Mouse (Mus musculus) brain, embryonic 14.5 days (tissue): Measurements from ENCODE around the gene Nyap1. TPM values are rescaled to one million over a fixed set of nuclear protein-coding genes. Genes with fewer than 3 reads are reported as not detected.
"Not testable (repeated sequence)": the region's sequence is repeated elsewhere in the genome, so short reads cannot be mapped to it uniquely, and the experiment has no call there.

Source experiments
- DNase-seq: peaks from one replicate; pipeline ENCODE4 v3.0.0-alpha.2; 2011; ENCODE audit warnings: low read depth
- CTCF ChIP-seq: fragments of 200-500 bp; IDR thresholded peaks from 2 replicates; pipeline ENCODE4 v1.5.1; 2012; ENCODE audit warnings: inconsistent platforms, mild to moderate bottlenecking, moderate library complexity, borderline replicate concordance; ENCODE audit not compliant: insufficient read depth, insufficient read length; ENCODE audit errors: extremely low read depth
- POLR2A ChIP-seq: fragments of 200-500 bp; IDR thresholded peaks from 2 replicates; pipeline ENCODE4 v1.6.1; 2012; ENCODE audit warnings: mild to moderate bottlenecking, inconsistent platforms, borderline replicate concordance; ENCODE audit not compliant: poor library complexity, insufficient read depth, insufficient read length, severe bottlenecking; ENCODE audit errors: extremely low read depth
- polyA plus RNA-seq: library from polyadenylated mRNA; depleted of rRNA; stranded (reverse); fragments of >200 nt; gene quantifications from 2 replicates; pipeline ENCODE4 v1.2.3, GENCODE M21; 2012

The Nyap1 gene
- polyA plus RNA-seq, 1 experiment = 208 TPM

GRCm38 (mm10) chr5:137739471-137739870 lies 1.9 kb downstream of the Nyap1 start:
- TF ChIP-seq CTCF (no peak), POLR2A (no peak)
- DNase-seq = no peak

- peak; percentile 79 for DNase-seq
- no peak for TF ChIP-seq POLR2A
- TF ChIP-seq CTCF = peak; percentile 55
These were observed 2.9 kb downstream of the Nyap1 start for GRCm38 (mm10) chr5:137738516-137738915.

GRCm38 (mm10) chr5:137737400-137737940 lies 3.9 kb downstream of the Nyap1 start:
- no peak for TF ChIP-seq POLR2A
- TF ChIP-seq CTCF = no peak

GRCm38 (mm10) chr5:137734289-137735061 lies 6.9 kb downstream of the Nyap1 start:
- no peak for TF ChIP-seq CTCF
- no peak for TF ChIP-seq POLR2A
- peak; percentile 100 for DNase-seq

More at GRCm38 (mm10) chr5:137737400-137737940, 3.9 kb downstream of the Nyap1 start:
- peak; percentile 80 for DNase-seq

GRCm38 (mm10) chr5:137733638-137734288 lies 7.6 kb downstream of the Nyap1 start:
- TF ChIP-seq CTCF = no peak
- TF ChIP-seq POLR2A = no peak
- peak; percentile 89 for DNase-seq

- DNase-seq = no peak
- TF ChIP-seq POLR2A (no peak), CTCF (no peak)
These were observed 14.6 kb downstream of the Nyap1 start for GRCm38 (mm10) chr5:137726767-137727166.

GRCm38 (mm10) chr5:137723840-137724239 lies 17.6 kb downstream of the Nyap1 start:
- DNase-seq = no peak
- TF ChIP-seq POLR2A (no peak), CTCF (no peak)

GRCm38 (mm10) chr5:137720558-137721164 lies 20.7 kb downstream of the Nyap1 start:
- not testable (repeated sequence) for DNase-seq

GRCm38 (mm10) chr5:137719088-137719487 lies 22.3 kb downstream of the Nyap1 start:
- DNase-seq = no peak
- no peak for TF ChIP-seq POLR2A
- no peak for TF ChIP-seq CTCF

- TF ChIP-seq POLR2A (no peak), CTCF (no peak)
- no peak for DNase-seq
These were observed 23.2 kb downstream of the Nyap1 start for GRCm38 (mm10) chr5:137718020-137718790.

- TF ChIP-seq CTCF = no peak
- TF ChIP-seq POLR2A = no peak
These were observed 25.7 kb downstream of the Nyap1 start for GRCm38 (mm10) chr5:137715685-137716084.

More at GRCm38 (mm10) chr5:137715685-137716084, 25.7 kb downstream of the Nyap1 start:
- no peak for DNase-seq
